In the genomic region with DNA sequence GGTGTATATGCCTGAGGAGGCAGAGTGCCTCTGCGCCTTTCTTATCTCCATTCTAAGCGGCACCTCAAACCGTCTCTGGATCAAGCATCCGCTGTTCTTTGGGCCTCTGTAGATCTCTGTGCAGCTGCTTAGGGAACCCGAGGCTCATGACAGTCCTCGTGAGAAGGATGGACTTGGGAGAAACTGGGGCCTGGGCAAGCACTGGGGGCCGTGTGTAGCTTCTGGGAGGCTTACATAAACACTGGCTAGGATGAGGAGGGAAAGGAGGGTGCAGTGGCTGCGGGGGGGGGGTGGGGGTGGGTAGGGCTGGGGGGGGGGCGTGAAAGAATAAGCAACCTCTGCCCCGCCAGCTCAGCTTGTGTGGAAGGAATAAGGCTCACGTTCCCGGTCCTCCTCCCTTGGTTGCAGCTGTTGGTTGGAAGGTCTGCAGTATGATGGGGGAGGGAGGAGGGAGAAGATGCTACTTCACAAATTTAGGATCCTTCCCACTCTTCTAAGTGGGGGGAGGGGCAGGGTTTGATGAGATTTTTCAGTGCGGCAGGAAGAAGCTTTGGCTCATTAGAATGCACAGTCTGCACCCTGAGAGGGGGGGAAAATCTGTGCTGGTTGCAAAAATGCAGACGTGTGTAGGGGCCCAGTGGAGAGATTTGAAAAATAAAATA, we compare ENCODE assay signal across 8 mouse cellular contexts. TPM values are rescaled to one million over a fixed set of nuclear protein-coding genes. Genes with fewer than 3 reads are reported as not detected.
DNase-seq lines count a peak whose midpoint lies in the region; ATAC-seq and TF ChIP-seq lines count a peak whose summit lies in the region.

No protein-coding gene starts in this region.

- H3K27ac ChIP-seq in forebrain, postnatal 0 days (ENCODE audit: low read depth, low read length), result peak overlapping the region; percentile 87
- H3K27ac ChIP-seq in hindbrain, embryonic 10.5 days, result peak overlapping the region; percentile 90
- H3K27ac ChIP-seq in midbrain, embryonic 13.5 days, result peak overlapping the region; percentile 69; the same call in 1 of the 2 replicates

- DNase-seq in 3T3-L1 (ENCODE audit: low read depth, low spot score) (peak; percentile 26), R1 (ENCODE audit: low read depth, low spot score) (peak; percentile 48)
- DNase-seq in forebrain, postnatal 0 days, result peak; percentile 80
- peak; percentile 43 for DNase-seq in hindbrain, embryonic 10.5 days (ENCODE audit: low spot score)
- DNase-seq in layer of hippocampus, postnatal 25 days (ENCODE audit: extremely low spot score in 1 of 2, low spot score in 1 of 2), result peak; percentile 46 to 55
- peak; percentile 44 for DNase-seq in yolk sac, embryonic 10.5 days (ENCODE audit: low spot score)
- DNase-seq in spleen, postnatal 36 days (ENCODE audit: low spot score in 2 of 2), result no peak

- peaks cover 31% of the 10 kb centered on the region for H3K4me1 ChIP-seq in forebrain, postnatal 0 days (ENCODE audit: insufficient read depth)
- peaks cover 68% of the 10 kb centered on the region for H3K4me1 ChIP-seq in hindbrain, embryonic 10.5 days (replicated peaks)
- peaks cover 48% of the 10 kb centered on the region for H3K4me1 ChIP-seq in midbrain, embryonic 13.5 days (replicated peaks)

- TF ChIP-seq CTCF in forebrain, postnatal 0 days (IDR thresholded peaks at IDR 0.05; ENCODE audit: low read depth), result no peak

- H3K27me3 ChIP-seq in forebrain, postnatal 0 days (ENCODE audit: insufficient read depth, low read length), result no peaks in the 10 kb centered on the region
- peaks cover 5% of the 10 kb centered on the region for H3K27me3 ChIP-seq in hindbrain, embryonic 10.5 days (ENCODE audit: insufficient read depth, poor library complexity, severe bottlenecking)
- no peaks in the 10 kb centered on the region for H3K27me3 ChIP-seq in midbrain, embryonic 13.5 days

- no peaks in the 10 kb centered on the region for H3K36me3 ChIP-seq in forebrain, postnatal 0 days (ENCODE audit: insufficient read depth)
- H3K36me3 ChIP-seq in hindbrain, embryonic 10.5 days, result no peaks in the 10 kb centered on the region
- H3K36me3 ChIP-seq in midbrain, embryonic 13.5 days, result no peaks in the 10 kb centered on the region

- ATAC-seq in forebrain, postnatal 0 days, result peak; percentile 38
- ATAC-seq in midbrain, embryonic 13.5 days, result no peak

- 22% methylated on average over 12 of the region's 14 CpGs for WGBS in forebrain, postnatal 0 days
- 14% methylated on average over 13 of the region's 14 CpGs for WGBS in hindbrain, embryonic 10.5 days
- WGBS in midbrain, embryonic 13.5 days, result 9% methylated on average over 13 of the region's 14 CpGs

- peak overlapping the region; percentile 41; the same call in 1 of the 2 replicates for H3K4me2 ChIP-seq in forebrain, postnatal 0 days (ENCODE audit: low read depth)
- H3K4me2 ChIP-seq in midbrain, embryonic 13.5 days (replicated peaks), result peak overlapping the region; percentile 41; the same call in 1 of the 2 replicates

- peak overlapping the region; percentile 35; the same call in 1 of the 2 replicates for H3K9ac ChIP-seq in forebrain, postnatal 0 days
- peak overlapping the region; percentile 15; the same call in 1 of the 2 replicates for H3K9ac ChIP-seq in midbrain, embryonic 13.5 days (replicated peaks)

- H3K4me3 ChIP-seq in forebrain, postnatal 0 days (ENCODE audit: low read depth, low read length), result no peak overlapping the region
- H3K4me3 ChIP-seq in hindbrain, embryonic 10.5 days, result peak overlapping the region; percentile 42
- H3K4me3 ChIP-seq in midbrain, embryonic 13.5 days (replicated peaks), result no peak overlapping the region

- no peaks in the 10 kb centered on the region for H3K9me3 ChIP-seq in forebrain, postnatal 0 days (ENCODE audit: low read length)
- H3K9me3 ChIP-seq in hindbrain, embryonic 10.5 days, result no peaks in the 10 kb centered on the region
- H3K9me3 ChIP-seq in midbrain, embryonic 13.5 days, result no peaks in the 10 kb centered on the region

RNA-seq across cellular contexts. Expression of gene Nr1d1, which starts 6.8 kb away (rescaled TPM):
- 4.5 and 6.7 TPM in 2 replicates for total RNA-seq in forebrain, postnatal 0 days (2014; rRNA removed)
- polyA plus RNA-seq in forebrain, postnatal 0 days (2015; fragmentation: Nextera tagmentation; extraction: Ambion mirVana), result 10.8 and 11.4 TPM in 2 replicates
- polyA plus RNA-seq in hindbrain, embryonic 10.5 days (2016; fragmentation: Nextera tagmentation; extraction: Ambion mirVana), result 1.2 and 1.5 TPM in 2 replicates
- total RNA-seq in layer of hippocampus, postnatal 25 days (2021), result 10 to 100 TPM; 78.1 to 92.2 TPM
- 1.2 and 1.9 TPM in 2 replicates for polyA plus RNA-seq in midbrain, embryonic 13.5 days (2015; fragmentation: Nextera tagmentation; extraction: Ambion mirVana)

RNA-seq across cellular contexts. Expression of gene Msl1, which starts 13.3 kb away (rescaled TPM):
- 87.2 and 94.6 TPM in 2 replicates for total RNA-seq in forebrain, postnatal 0 days (2014; rRNA removed)
- 16.3 and 24.1 TPM in 2 replicates for polyA plus RNA-seq in forebrain, postnatal 0 days (2015; fragmentation: Nextera tagmentation; extraction: Ambion mirVana)
- polyA plus RNA-seq in hindbrain, embryonic 10.5 days (2016; fragmentation: Nextera tagmentation; extraction: Ambion mirVana), result 24.4 and 25.2 TPM in 2 replicates
- 100 to 1,000 TPM; 170 to 176 TPM for total RNA-seq in layer of hippocampus, postnatal 25 days (2021)
- polyA plus RNA-seq in midbrain, embryonic 13.5 days (2015; fragmentation: Nextera tagmentation; extraction: Ambion mirVana), result 34.2 and 34.5 TPM in 2 replicates

RNA-seq across cellular contexts. Expression of gene Casc3, which starts 22.7 kb away (rescaled TPM):
- 22.5 and 27.2 TPM in 2 replicates for total RNA-seq in forebrain, postnatal 0 days (2014; rRNA removed)
- polyA plus RNA-seq in forebrain, postnatal 0 days (2015; fragmentation: Nextera tagmentation; extraction: Ambion mirVana), result 29.5 and 37.4 TPM in 2 replicates
- polyA plus RNA-seq in hindbrain, embryonic 10.5 days (2016; fragmentation: Nextera tagmentation; extraction: Ambion mirVana), result 49.5 and 55.9 TPM in 2 replicates
- total RNA-seq in layer of hippocampus, postnatal 25 days (2021), result 10 to 100 TPM; 53.3 to 60.6 TPM
- polyA plus RNA-seq in midbrain, embryonic 13.5 days (2015; fragmentation: Nextera tagmentation; extraction: Ambion mirVana), result 52.6 and 57.6 TPM in 2 replicates

RNA-seq across cellular contexts. Expression of gene Thra, which starts 41.5 kb away (rescaled TPM):
- 1,003 and 1,159 TPM in 2 replicates for total RNA-seq in forebrain, postnatal 0 days (2014; rRNA removed)
- polyA plus RNA-seq in forebrain, postnatal 0 days (2015; fragmentation: Nextera tagmentation; extraction: Ambion mirVana), result 223 and 233 TPM in 2 replicates
- 12.8 and 22.2 TPM in 2 replicates for polyA plus RNA-seq in hindbrain, embryonic 10.5 days (2016; fragmentation: Nextera tagmentation; extraction: Ambion mirVana)
- 1,000 to 10,000 TPM; 1,027 to 1,094 TPM for total RNA-seq in layer of hippocampus, postnatal 25 days (2021)
- 99.6 and 106 TPM in 2 replicates for polyA plus RNA-seq in midbrain, embryonic 13.5 days (2015; fragmentation: Nextera tagmentation; extraction: Ambion mirVana)

RNA-seq across cellular contexts. Expression of gene Med24, which starts 52.7 kb away (rescaled TPM):
- 54.0 and 66.5 TPM in 2 replicates for total RNA-seq in forebrain, postnatal 0 days (2014; rRNA removed)
- polyA plus RNA-seq in forebrain, postnatal 0 days (2015; fragmentation: Nextera tagmentation; extraction: Ambion mirVana), result 46.4 and 49.3 TPM in 2 replicates
- 76.9 and 83.6 TPM in 2 replicates for polyA plus RNA-seq in hindbrain, embryonic 10.5 days (2016; fragmentation: Nextera tagmentation; extraction: Ambion mirVana)
- total RNA-seq in layer of hippocampus, postnatal 25 days (2021), result 100 to 1,000 TPM; 118 to 130 TPM
- polyA plus RNA-seq in midbrain, embryonic 13.5 days (2015; fragmentation: Nextera tagmentation; extraction: Ambion mirVana), result 83.5 and 90.3 TPM in 2 replicates

Comparison
In these comparisons a context has a peak if more than half of its experiments do, and no peak if none do; other contexts are left out.
1. DNase-seq: peak in 3T3-L1 (single experiment), R1 (single experiment), forebrain, postnatal 0 days (single experiment), hindbrain, embryonic 10.5 days (single experiment), layer of hippocampus, postnatal 25 days (2 of 2) and yolk sac, embryonic 10.5 days (single experiment); none in spleen, postnatal 36 days (0 of 2).
2. Peak in every context shown above with its lines, with median percentiles within 50 percentile points of each other: H3K27ac ChIP-seq.